Mouse (Mus musculus) liver, embryonic 15.5 days (tissue): ENCODE results near the gene Akap8. TPM values are rescaled to one million over a fixed set of nuclear protein-coding genes. Genes with fewer than 3 reads are reported as not detected.

Experiments
- ATAC-seq: fragments of 200-750 bp; cut with Nextera tagmentation; 2 replicates; pipeline ENCODE4 v1.8.0; 2017; ENCODE audit warnings: moderate number of reproducible peaks, mild to moderate bottlenecking, moderate library complexity; ENCODE audit not compliant: insufficient read depth
- H3K27ac ChIP-seq: fragments of 300-500 bp; sonication (generic); replicated peaks from 2 replicates; pipeline ENCODE4 v1.5.1; 2015; ENCODE audit warnings: mild to moderate bottlenecking, inconsistent platforms
- H3K27me3 ChIP-seq: fragments of 300-500 bp; sonication (generic); 2 replicates; pipeline ENCODE4 v1.6.1; 2015; ENCODE audit warnings: mild to moderate bottlenecking, inconsistent platforms
- H3K36me3 ChIP-seq: fragments of 300-500 bp; sonication (generic); replicated peaks from 2 replicates; pipeline ENCODE4 v1.6.1; 2015; ENCODE audit warnings: moderate library complexity, mild to moderate bottlenecking, inconsistent platforms
- H3K4me1 ChIP-seq: fragments of 300-500 bp; sonication (generic); replicated peaks from 2 replicates; pipeline ENCODE4 v1.6.1; 2015; ENCODE audit warnings: inconsistent platforms
- H3K4me2 ChIP-seq: fragments of 300-500 bp; sonication (generic); 2 replicates; pipeline ENCODE4 v1.6.1; 2015; ENCODE audit warnings: moderate library complexity, mild to moderate bottlenecking, inconsistent platforms
- H3K4me3 ChIP-seq: fragments of 300-500 bp; sonication (generic); replicated peaks from 2 replicates; pipeline ENCODE4 v1.5.1; 2015; ENCODE audit warnings: mild to moderate bottlenecking, inconsistent platforms
- H3K9ac ChIP-seq: fragments of 300-500 bp; sonication (generic); 2 replicates; pipeline ENCODE4 v1.6.1; 2015; ENCODE audit warnings: moderate library complexity, mild to moderate bottlenecking, inconsistent platforms
- H3K9me3 ChIP-seq: fragments of 300-500 bp; sonication (generic); replicated peaks from 2 replicates; pipeline ENCODE4 v1.6.1; 2016; ENCODE audit warnings: inconsistent platforms
- WGBS: fragments of 180-500 bp; shearing (Covaris S2); methylation state at CpG from one replicate; pipeline ENCODE4 v1.1.7; 2015; ENCODE audit warnings: mixed read lengths; ENCODE audit not compliant: insufficient replicate concordance; 5-methylcytosine and 5-hydroxymethylcytosine counted together
- polyA plus RNA-seq: library from polyadenylated mRNA; unstranded; fragments of >200 nt; fragmentation: Nextera tagmentation; extraction: Ambion mirVana; gene quantifications from 2 replicates; pipeline ENCODE4 v1.2.1, GENCODE M21; 2015

Gene Akap8
- polyA plus RNA-seq, 1 experiment from 2014 or later = 29.1 TPM

- Histone ChIP-seq H3K4me2 (peak within 1 kb of the TSS; percentile 85), H3K36me3 (no peaks in the 10 kb centered on the region), H3K9ac (peak within 1 kb of the TSS; percentile 99), H3K4me3 (peak within 1 kb of the TSS; percentile 92), H3K4me1 (peaks cover 52% of the 10 kb centered on the region), H3K27ac (peak within 1 kb of the TSS; percentile 100), H3K9me3 (no peaks in the 10 kb centered on the region), H3K27me3 (no peaks in the 10 kb centered on the region)
- peak; percentile 90 for ATAC-seq
- 1% methylated on average over 83 of the region's 100 CpGs for WGBS
Observed at GRCm38 (mm10) chr17:32284262-32285137, 36.5 kb downstream of the Akap8 start, which contains the start of gene Brd4. TSS of gene Brd4 (minus strand) at chr17:32284722.

GRCm38 (mm10) chr17:32283771-32284221 is 37.2 kb downstream of the Akap8 start:
- Histone ChIP-seq H3K4me2 (peak overlapping the region; percentile 85), H3K9ac (peak overlapping the region; percentile 99), H3K27ac (peak overlapping the region; percentile 100), H3K4me1 (peaks cover 57% of the 10 kb centered on the region), H3K4me3 (peak overlapping the region; percentile 92), H3K27me3 (no peaks in the 10 kb centered on the region), H3K9me3 (no peaks in the 10 kb centered on the region), H3K36me3 (peaks cover 3% of the 10 kb centered on the region; the same call in 1 of the 2 replicates)
- WGBS = under 1% methylated on average over 28 of the region's 41 CpGs
- ATAC-seq = peak; percentile 71

- Histone ChIP-seq H3K9me3 (no peaks in the 10 kb centered on the region), H3K4me2 (peak overlapping the region; percentile 85), H3K9ac (peak overlapping the region; percentile 99), H3K36me3 (peaks cover 3% of the 10 kb centered on the region; the same call in 1 of the 2 replicates), H3K27ac (peak overlapping the region; percentile 100), H3K27me3 (no peaks in the 10 kb centered on the region), H3K4me1 (peaks cover 62% of the 10 kb centered on the region), H3K4me3 (peak overlapping the region; percentile 92)
- ATAC-seq = no peak; the same call in 1 of the 2 replicates
- 7% methylated on average over 7 of the region's 7 CpGs for WGBS
Observed at GRCm38 (mm10) chr17:32283341-32283740, 37.7 kb downstream of the Akap8 start.

- no peak for ATAC-seq
- H3K27me3 ChIP-seq = no peaks in the 10 kb centered on the region
- H3K36me3 ChIP-seq = peaks cover 4% of the 10 kb centered on the region; the same call in 1 of the 2 replicates
- peak overlapping the region; percentile 17 for H3K4me3 ChIP-seq
- H3K27ac ChIP-seq = peak overlapping the region; percentile 62; the same call in 1 of the 2 replicates
- no peaks in the 10 kb centered on the region for H3K9me3 ChIP-seq
- peak overlapping the region; percentile 49 for H3K4me2 ChIP-seq
- 46% methylated on average over 4 of the region's 4 CpGs for WGBS
- peaks cover 63% of the 10 kb centered on the region for H3K4me1 ChIP-seq
- H3K9ac ChIP-seq = no peak overlapping the region
Observed at GRCm38 (mm10) chr17:32281611-32282310, 39.3 kb downstream of the Akap8 start.

- peak overlapping the region; percentile 49 for H3K4me2 ChIP-seq
- H3K27ac ChIP-seq = no peak overlapping the region
- no peaks in the 10 kb centered on the region for H3K9me3 ChIP-seq
- H3K4me1 ChIP-seq = peaks cover 63% of the 10 kb centered on the region
- H3K9ac ChIP-seq = no peak overlapping the region
- peak overlapping the region; percentile 17; the same call in 1 of the 2 replicates for H3K4me3 ChIP-seq
- H3K27me3 ChIP-seq = no peaks in the 10 kb centered on the region
- peaks cover 6% of the 10 kb centered on the region; the same call in 1 of the 2 replicates for H3K36me3 ChIP-seq
- WGBS = 78% methylated on average over 2 of the region's 2 CpGs
- ATAC-seq = no peak
Observed at GRCm38 (mm10) chr17:32281126-32281525, 39.9 kb downstream of the Akap8 start.

GRCm38 (mm10) chr17:32280575-32280974 is 40.5 kb downstream of the Akap8 start:
- no peak overlapping the region for H3K9ac ChIP-seq
- no peak overlapping the region for H3K27ac ChIP-seq
- peaks cover 67% of the 10 kb centered on the region for H3K4me1 ChIP-seq
- WGBS = 58% methylated on average over 3 of the region's 3 CpGs
- H3K4me3 ChIP-seq = no peak overlapping the region
- no peak for ATAC-seq
- H3K4me2 ChIP-seq = no peak overlapping the region
- peaks cover 6% of the 10 kb centered on the region; the same call in 1 of the 2 replicates for H3K36me3 ChIP-seq
- no peaks in the 10 kb centered on the region for H3K9me3 ChIP-seq
- H3K27me3 ChIP-seq = no peaks in the 10 kb centered on the region

- no peak for ATAC-seq
- WGBS = 72% methylated on average over 1 of the region's 1 CpGs
Observed at GRCm38 (mm10) chr17:32277201-32277600, 43.8 kb downstream of the Akap8 start.

GRCm38 (mm10) chr17:32275568-32275967 is 45.5 kb downstream of the Akap8 start:
- Histone ChIP-seq H3K4me3 (no peak overlapping the region), H3K27me3 (no peaks in the 10 kb centered on the region), H3K27ac (no peak overlapping the region), H3K9me3 (no peaks in the 10 kb centered on the region), H3K9ac (no peak overlapping the region), H3K4me1 (peaks cover 33% of the 10 kb centered on the region), H3K4me2 (no peak overlapping the region), H3K36me3 (peaks cover 10% of the 10 kb centered on the region)
- WGBS = 71% methylated on average over 3 of the region's 3 CpGs
- ATAC-seq = no peak

More at GRCm38 (mm10) chr17:32277201-32277600, 43.8 kb downstream of the Akap8 start:
- peaks cover 6% of the 10 kb centered on the region; the same call in 1 of the 2 replicates for H3K36me3 ChIP-seq
- no peaks in the 10 kb centered on the region for H3K27me3 ChIP-seq
- peaks cover 46% of the 10 kb centered on the region for H3K4me1 ChIP-seq
- H3K9ac ChIP-seq = no peak overlapping the region
- H3K27ac ChIP-seq = no peak overlapping the region
- no peak overlapping the region for H3K4me2 ChIP-seq
- no peak overlapping the region for H3K4me3 ChIP-seq
- no peaks in the 10 kb centered on the region for H3K9me3 ChIP-seq

GRCm38 (mm10) chr17:32269151-32269550 is 51.9 kb downstream of the Akap8 start:
- peaks cover 11% of the 10 kb centered on the region for H3K36me3 ChIP-seq
- peaks cover 28% of the 10 kb centered on the region for H3K4me1 ChIP-seq
- WGBS = 65% methylated on average over 7 of the region's 7 CpGs
- H3K27ac ChIP-seq = no peak overlapping the region
- no peak overlapping the region for H3K4me3 ChIP-seq
- H3K9me3 ChIP-seq = no peaks in the 10 kb centered on the region
- no peak overlapping the region for H3K4me2 ChIP-seq
- no peaks in the 10 kb centered on the region for H3K27me3 ChIP-seq
- ATAC-seq = no peak
- H3K9ac ChIP-seq = no peak overlapping the region

GRCm38 (mm10) chr17:32268540-32268960 is 52.5 kb downstream of the Akap8 start:
- Histone ChIP-seq H3K36me3 (peaks cover 11% of the 10 kb centered on the region), H3K9ac (no peak overlapping the region), H3K4me1 (peaks cover 28% of the 10 kb centered on the region), H3K9me3 (no peaks in the 10 kb centered on the region), H3K27ac (no peak overlapping the region), H3K4me2 (no peak overlapping the region), H3K27me3 (no peaks in the 10 kb centered on the region), H3K4me3 (no peak overlapping the region)
- ATAC-seq = no peak
- WGBS = 84% methylated on average over 3 of the region's 3 CpGs

GRCm38 (mm10) chr17:32268096-32268495 is 52.9 kb downstream of the Akap8 start:
- peaks cover 29% of the 10 kb centered on the region for H3K4me1 ChIP-seq
- ATAC-seq = no peak
- no peaks in the 10 kb centered on the region for H3K27me3 ChIP-seq
- 53% methylated on average over 2 of the region's 2 CpGs for WGBS
- peaks cover 11% of the 10 kb centered on the region for H3K36me3 ChIP-seq
- no peak overlapping the region for H3K9ac ChIP-seq
- no peak overlapping the region for H3K4me2 ChIP-seq
- no peaks in the 10 kb centered on the region for H3K9me3 ChIP-seq
- H3K4me3 ChIP-seq = no peak overlapping the region
- H3K27ac ChIP-seq = no peak overlapping the region
